Mouse (Mus musculus) brain, embryonic 14.5 days (tissue): ENCODE measurements around the gene Mt1.

Experiments used
- CTCF ChIP-seq: fragments of 200-500 bp; IDR thresholded peaks from 2 replicates; pipeline ENCODE4 v1.5.1; 2012; ENCODE audit warnings: inconsistent platforms, mild to moderate bottlenecking, moderate library complexity, borderline replicate concordance; ENCODE audit not compliant: insufficient read depth, insufficient read length; ENCODE audit errors: extremely low read depth
- POLR2A ChIP-seq: fragments of 200-500 bp; IDR thresholded peaks from 2 replicates; pipeline ENCODE4 v1.6.1; 2012; ENCODE audit warnings: mild to moderate bottlenecking, inconsistent platforms, borderline replicate concordance; ENCODE audit not compliant: poor library complexity, insufficient read depth, insufficient read length, severe bottlenecking; ENCODE audit errors: extremely low read depth

DNA sequence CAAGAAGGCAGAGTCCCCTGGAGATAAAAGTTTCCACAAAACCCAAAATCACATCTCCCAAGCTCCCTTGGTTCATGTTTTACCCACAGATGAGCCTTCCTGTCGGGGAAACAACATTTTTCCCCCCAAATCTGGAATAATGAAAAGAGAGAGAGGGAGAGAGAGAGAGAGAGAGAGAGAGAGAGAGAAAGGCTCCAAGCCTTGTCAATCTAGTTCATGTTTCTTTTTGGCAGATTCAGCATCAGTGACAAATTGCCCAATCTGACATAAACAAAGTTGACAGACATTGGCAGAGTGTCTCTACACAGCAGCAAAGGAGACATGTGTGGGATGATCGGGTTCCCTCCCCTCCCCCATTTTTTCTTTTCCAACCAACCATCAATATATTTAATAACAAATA, 28.6 kb downstream of the Mt1 start:
- TF ChIP-seq CTCF = no peak
- TF ChIP-seq POLR2A = no peak
